Mouse (Mus musculus) lung, postnatal 0 days (tissue): ENCODE data around the gene Tac1. TPM values are rescaled to one million over a fixed set of nuclear protein-coding genes. Genes with fewer than 3 reads are reported as not detected.
A peak's percentile ranks its signal among the peaks of the same experiment; 100 is the strongest.
"Not testable (repeated sequence)": the region's sequence is repeated elsewhere in the genome, so short reads cannot be mapped to it uniquely, and the experiment has no call there.

Source experiments
- ATAC-seq: fragments of 200-750 bp; cut with Nextera tagmentation; 2 replicates; pipeline ENCODE4 v1.8.0; 2017; ENCODE audit warnings: moderate library complexity
- DNase-seq: peaks from one replicate; pipeline ENCODE4 v3.0.0-alpha.2; 2016; ENCODE audit warnings: low spot score
- H3K27ac ChIP-seq: fragments of 300-500 bp; sonication (generic); 2 replicates; pipeline ENCODE4 v1.5.1; 2014; ENCODE audit warnings: antibody characterized with exemption, mild to moderate bottlenecking, low read length, mixed read lengths
- H3K27me3 ChIP-seq: fragments of 300-500 bp; sonication (generic); replicated peaks from 2 replicates; pipeline ENCODE4 v1.6.1; 2014; ENCODE audit warnings: low read length, mixed read lengths; ENCODE audit not compliant: insufficient read depth
- H3K36me3 ChIP-seq: fragments of 300-500 bp; sonication (generic); 2 replicates; pipeline ENCODE4 v1.6.1; 2014; ENCODE audit warnings: low read length, mixed read lengths; ENCODE audit not compliant: insufficient read depth
- H3K4me1 ChIP-seq: fragments of 300-500 bp; sonication (generic); 2 replicates; pipeline ENCODE4 v1.6.1; 2014; ENCODE audit warnings: antibody characterized with exemption, low read depth, low read length, mixed read lengths; ENCODE audit not compliant: insufficient read depth
- H3K4me2 ChIP-seq: fragments of 300-500 bp; sonication (generic); replicated peaks from 2 replicates; pipeline ENCODE4 v1.6.1; 2014; ENCODE audit warnings: low read depth, mild to moderate bottlenecking, low read length, moderate library complexity, mixed read lengths
- H3K4me3 ChIP-seq: fragments of 300-500 bp; sonication (generic); 2 replicates; pipeline ENCODE4 v1.5.1; 2014; ENCODE audit warnings: low read depth, low read length
- H3K9ac ChIP-seq: fragments of 300-500 bp; sonication (generic); replicated peaks from 2 replicates; pipeline ENCODE4 v1.6.1; 2014; ENCODE audit warnings: low read depth, mild to moderate bottlenecking
- H3K9me3 ChIP-seq: fragments of 300-500 bp; sonication (generic); 2 replicates; pipeline ENCODE4 v1.6.1; 2016; ENCODE audit warnings: low read length, mixed read lengths
- CTCF ChIP-seq: IDR thresholded peaks from 2 replicates; pipeline ENCODE4 v1.5.1; 2016; ENCODE audit warnings: antibody characterized with exemption, mild to moderate bottlenecking
- EP300 ChIP-seq: IDR thresholded peaks from 2 replicates; pipeline ENCODE4 v1.6.1; 2016; ENCODE audit warnings: antibody characterized with exemption, mild to moderate bottlenecking, control low read depth
- WGBS: fragments of 180-500 bp; shearing (Covaris S2); extraction: QIAGEN DNeasy Blood & Tissue Kit; methylation state at CpG from one replicate; pipeline ENCODE4 v1.1.7; 2014; 5-methylcytosine and 5-hydroxymethylcytosine counted together
- polyA plus RNA-seq: library from polyadenylated mRNA; unstranded; fragments of >200 nt; fragmentation: Nextera tagmentation; extraction: Ambion mirVana; gene quantifications from 2 replicates; pipeline ENCODE4 v1.2.1, GENCODE M21; 2015

The Tac1 gene
- polyA plus RNA-seq, 1 experiment from 2014 or later, result 0.18 TPM

DNA sequence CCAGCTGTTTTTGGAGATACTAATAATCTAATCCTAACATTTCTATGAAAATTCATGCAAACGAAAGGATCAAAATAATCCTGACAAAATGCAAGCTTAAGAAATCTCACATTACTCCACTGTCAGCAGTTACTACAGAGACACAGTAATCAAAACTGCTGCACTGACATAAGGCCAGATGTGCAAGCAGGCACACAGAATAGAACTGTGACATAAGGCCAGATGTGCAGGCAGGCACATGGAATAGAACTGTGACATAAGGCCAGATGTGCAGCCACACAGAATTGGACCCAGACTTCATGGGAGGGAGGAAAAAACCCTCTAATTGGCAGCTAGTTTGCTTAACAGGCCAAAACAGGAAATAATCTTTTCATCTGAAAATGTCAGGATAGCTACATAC lies 16.5 kb downstream of the Tac1 start:
- DNase-seq (no peak), ATAC-seq (no peak)
- no peak overlapping the region for H3K27ac ChIP-seq
- TF ChIP-seq EP300 (no peak), CTCF (no peak)
- no peaks in the 10 kb centered on the region for H3K4me1 ChIP-seq
- no peaks in the 10 kb centered on the region for H3K27me3 ChIP-seq
- 62% methylated on average over 1 of the region's 1 CpGs for WGBS
- H3K9ac ChIP-seq, result no peak overlapping the region
- H3K36me3 ChIP-seq, result no peaks in the 10 kb centered on the region
- H3K9me3 ChIP-seq, result no peaks in the 10 kb centered on the region
- no peak overlapping the region for H3K4me2 ChIP-seq
- H3K4me3 ChIP-seq, result no peak overlapping the region

- Histone ChIP-seq H3K27ac (no peak overlapping the region), H3K4me2 (no peak overlapping the region), H3K36me3 (no peaks in the 10 kb centered on the region), H3K9ac (no peak overlapping the region), H3K27me3 (no peaks in the 10 kb centered on the region), H3K4me1 (no peaks in the 10 kb centered on the region), H3K4me3 (no peak overlapping the region), H3K9me3 (no peaks in the 10 kb centered on the region)
- DNase-seq, result peak; percentile 7
- no peak for ATAC-seq
- no peak for TF ChIP-seq CTCF
- WGBS, result 45% methylated on average over 1 of the region's 1 CpGs
Measured at GRCm38 (mm10) chr6:7578031-7578430, 23.4 kb downstream of the Tac1 start.

- H3K4me1 ChIP-seq, result no peaks in the 10 kb centered on the region
- no peak for ATAC-seq
- no peak overlapping the region for H3K4me3 ChIP-seq
- no peaks in the 10 kb centered on the region for H3K36me3 ChIP-seq
- WGBS, result 80% methylated on average over 2 of the region's 2 CpGs
- no peak overlapping the region for H3K9ac ChIP-seq
- no peak overlapping the region for H3K27ac ChIP-seq
- H3K27me3 ChIP-seq, result no peaks in the 10 kb centered on the region
- no peak for DNase-seq
- no peaks in the 10 kb centered on the region for H3K9me3 ChIP-seq
- no peak overlapping the region for H3K4me2 ChIP-seq
- TF ChIP-seq CTCF (no peak), EP300 (no peak)
Measured at GRCm38 (mm10) chr6:7594445-7594844, 39.8 kb downstream of the Tac1 start.

- TF ChIP-seq EP300 (no peak), CTCF (no peak)
- H3K36me3 ChIP-seq, result no peaks in the 10 kb centered on the region
- ATAC-seq (no peak), DNase-seq (no peak)
- H3K4me1 ChIP-seq, result no peaks in the 10 kb centered on the region
- H3K27me3 ChIP-seq, result no peaks in the 10 kb centered on the region
- H3K27ac ChIP-seq, result no peak overlapping the region
- no peaks in the 10 kb centered on the region for H3K9me3 ChIP-seq
- WGBS, result 50% methylated on average over 5 of the region's 5 CpGs
- no peak overlapping the region for H3K4me2 ChIP-seq
- no peak overlapping the region for H3K9ac ChIP-seq
- no peak overlapping the region for H3K4me3 ChIP-seq
Measured at GRCm38 (mm10) chr6:7598416-7598815, 43.7 kb downstream of the Tac1 start.

DNA sequence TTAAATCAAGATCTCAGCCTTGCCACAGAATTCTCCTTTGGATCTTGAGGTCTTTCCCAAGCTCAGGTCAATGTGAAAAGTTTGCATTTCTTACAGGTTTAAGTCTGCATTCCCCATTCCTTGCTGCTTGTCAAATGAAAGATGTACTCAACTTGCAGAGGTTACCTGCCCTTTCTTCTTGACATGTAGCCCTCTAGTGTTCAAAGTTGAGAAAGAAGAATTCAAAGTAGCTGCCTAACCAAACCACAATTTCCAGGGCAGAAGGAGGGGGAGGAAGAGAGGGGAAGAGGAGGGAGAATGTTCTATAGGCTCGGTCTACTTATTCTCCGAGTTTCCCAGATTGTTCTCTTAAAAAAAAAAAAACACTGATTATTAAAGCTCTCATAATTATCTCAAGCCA lies 45.5 kb downstream of the Tac1 start:
- H3K4me3 ChIP-seq, result no peak overlapping the region
- H3K36me3 ChIP-seq, result no peaks in the 10 kb centered on the region
- H3K9ac ChIP-seq, result no peak overlapping the region
- DNase-seq, result peak; percentile 10
- WGBS, result 44% methylated on average over 2 of the region's 2 CpGs
- H3K4me2 ChIP-seq, result no peak overlapping the region
- ATAC-seq, result no peak
- H3K4me1 ChIP-seq, result no peaks in the 10 kb centered on the region
- no peaks in the 10 kb centered on the region for H3K27me3 ChIP-seq
- H3K9me3 ChIP-seq, result no peaks in the 10 kb centered on the region
- no peak for TF ChIP-seq EP300
- peak; percentile 47 for TF ChIP-seq CTCF
- H3K27ac ChIP-seq, result no peak overlapping the region

GRCm38 (mm10) chr6:7601353-7602094 lies 46.8 kb downstream of the Tac1 start:
- WGBS, result 81% methylated on average over 4 of the region's 4 CpGs
- Histone ChIP-seq H3K4me3 (no peak overlapping the region), H3K9me3 (no peaks in the 10 kb centered on the region), H3K4me2 (no peak overlapping the region), H3K27me3 (no peaks in the 10 kb centered on the region), H3K36me3 (no peaks in the 10 kb centered on the region), H3K27ac (no peak overlapping the region), H3K4me1 (no peaks in the 10 kb centered on the region), H3K9ac (no peak overlapping the region)
- DNase-seq (no peak), ATAC-seq (no peak)
- TF ChIP-seq EP300 (no peak), CTCF (no peak)

DNA sequence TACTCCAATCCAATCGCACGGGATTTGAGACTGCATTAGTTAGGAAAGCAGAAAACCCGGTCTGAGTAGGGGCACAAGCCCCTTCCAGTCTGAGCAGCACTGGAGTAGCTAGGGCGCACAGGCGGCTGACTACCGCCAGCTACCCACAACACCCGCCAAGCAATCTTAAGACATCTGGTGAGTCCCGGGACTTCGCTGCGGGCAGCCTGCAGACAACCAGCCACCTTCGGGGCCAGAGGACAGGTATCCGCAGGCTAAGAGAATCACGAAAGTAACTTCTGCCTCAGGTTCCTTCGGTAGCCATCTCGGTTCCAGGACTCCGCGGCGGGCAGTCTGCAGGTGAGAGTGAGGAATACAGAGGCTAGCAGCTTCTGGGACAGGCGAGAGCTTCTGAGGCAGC lies 59.0 kb downstream of the Tac1 start:
- ATAC-seq, H3K4me3 ChIP-seq, H3K9me3 ChIP-seq, DNase-seq, H3K36me3 ChIP-seq, H3K4me2 ChIP-seq, H3K4me1 ChIP-seq, H3K27ac ChIP-seq, H3K9ac ChIP-seq, H3K27me3 ChIP-seq: not testable (repeated sequence)
- WGBS, result 92% methylated on average over 19 of the region's 19 CpGs

Other genes with a start within 250 kb of the Tac1 start
- 16.8 and 18.1 TPM in 2 replicates for gene Asns, start 138.4 kb downstream of the Tac1 start, polyA plus RNA-seq